Mouse (Mus musculus): ENCODE data around the gene Slx. TPM values are rescaled to one million over a fixed set of nuclear protein-coding genes. Genes with fewer than 3 reads are reported as not detected.
"Not testable (repeated sequence)": the region's sequence is repeated elsewhere in the genome, so short reads cannot be mapped to it uniquely, and the experiment has no call there.

Slx gene
- polyA plus RNA-seq (2016; fragmentation: Nextera tagmentation; extraction: Ambion mirVana), result not detected in 2 replicates

GRCm38 (mm10) chrX:26545465-26545864 is at the start of gene Slx:
TSS of gene Slx (minus strand) at chrX:26545565.
- H3K4me3 ChIP-seq; H3K36me3 ChIP-seq; H3K27me3 ChIP-seq (replicated peaks); H3K9me3 ChIP-seq (replicated peaks); ATAC-seq; H3K4me1 ChIP-seq; H3K4me2 ChIP-seq; H3K9ac ChIP-seq; H3K27ac ChIP-seq: not testable (repeated sequence)
- WGBS (ENCODE audit: insufficient replicate concordance), result 46% methylated on average over 3 of the region's 3 CpGs

Small RNAs within 50 kb of the gene (microRNA-seq; reads per million reads assigned to microRNA genes)
- not detected for gene Gm27341

Other genes with a start within 250 kb of the Slx start
- not detected in 2 replicates for gene Gm2030, start 235.5 kb downstream of the Slx start, polyA plus RNA-seq (2016; fragmentation: Nextera tagmentation; extraction: Ambion mirVana)
- not detected in 2 replicates for gene Gm14525, start 157.1 kb upstream of the Slx start, polyA plus RNA-seq (2016; fragmentation: Nextera tagmentation; extraction: Ambion mirVana)